Mouse (Mus musculus) G1E (cell line): ENCODE results near the gene Gnaq. TPM values are rescaled to one million over a fixed set of nuclear protein-coding genes. Genes with fewer than 3 reads are reported as not detected.

Experiments
- ATAC-seq: 2 replicates; pipeline ENCODE4 v1.8.0; 2016; ENCODE audit warnings: mild to moderate bottlenecking; ENCODE audit not compliant: insufficient number of reproducible peaks, poor library complexity, low FRiP score, severe bottlenecking; ENCODE audit errors: extremely low read depth
- DNase-seq: peaks from one replicate; pipeline ENCODE4 v3.0.0; 2012; ENCODE audit warnings: low spot score
- H3K27me3 ChIP-seq: 2 replicates; pipeline ENCODE4 v1.6.1; 2012; ENCODE audit warnings: mild to moderate bottlenecking, low read length, inconsistent platforms; ENCODE audit not compliant: insufficient read depth
- H3K36me3 ChIP-seq: replicated peaks from 2 replicates; pipeline ENCODE3; 2012; ENCODE audit warnings: mild to moderate bottlenecking, inconsistent platforms
- H3K4me1 ChIP-seq: 2 replicates; pipeline ENCODE4 v1.6.1; 2012; ENCODE audit warnings: low read depth, low read length, inconsistent platforms, mixed read lengths; ENCODE audit not compliant: insufficient read depth
- H3K4me3 ChIP-seq: 2 replicates; pipeline ENCODE4 v1.5.1; 2012; ENCODE audit warnings: low read depth, mild to moderate bottlenecking, inconsistent platforms, low read length, moderate library complexity, mixed read lengths
- H3K9me3 ChIP-seq: replicated peaks from 2 replicates; pipeline ENCODE4 v1.6.1; 2012; ENCODE audit warnings: inconsistent platforms
- CTCF ChIP-seq: IDR thresholded peaks from 2 replicates; pipeline ENCODE4 v1.5.1; 2012; ENCODE audit warnings: low read depth, low read length, inconsistent platforms, mixed read lengths
- GATA1 ChIP-seq: IDR thresholded peaks from 2 replicates; pipeline ENCODE4 v1.6.1; 2012; ENCODE audit warnings: borderline replicate concordance, low read length, inconsistent platforms, mixed read lengths
- GATA2 ChIP-seq: IDR thresholded peaks from 2 replicates; pipeline ENCODE4 v1.6.1; 2012; ENCODE audit warnings: low read depth, low read length, inconsistent platforms, borderline replicate concordance
- POLR2AphosphoS5 ChIP-seq: IDR thresholded peaks from 2 replicates; pipeline ENCODE4 v1.6.1; 2012; ENCODE audit warnings: low read depth, low read length, inconsistent platforms; ENCODE audit not compliant: insufficient replicate concordance
- TAL1 ChIP-seq: conservative IDR thresholded peaks from 2 replicates; pipeline ENCODE4 v1.6.1; 2012; ENCODE audit warnings: low read depth, low read length, inconsistent platforms, mixed read lengths
- polyA plus RNA-seq: library from polyadenylated mRNA; stranded (reverse); fragments of >175 nt; gene quantifications from 2 replicates; pipeline ENCODE4 v1.2.3, GENCODE M21; 2012
- total RNA-seq, 2 experiments: library from RNA; stranded (forward) in 1 of 2; stranded (reverse) in 1 of 2; fragments of 200-1000 nt in 1 of 2; fragments of >200 nt in 1 of 2; fragmentation: Nextera tagmentation in 1 of 2; gene quantifications; 2 replicates each; pipeline ENCODE4 v1.2.3; 2014 to 2017

The Gnaq gene
- total and polyA plus RNA-seq, 3 experiments, result 0.93 TPM; not detected in 2

DNA sequence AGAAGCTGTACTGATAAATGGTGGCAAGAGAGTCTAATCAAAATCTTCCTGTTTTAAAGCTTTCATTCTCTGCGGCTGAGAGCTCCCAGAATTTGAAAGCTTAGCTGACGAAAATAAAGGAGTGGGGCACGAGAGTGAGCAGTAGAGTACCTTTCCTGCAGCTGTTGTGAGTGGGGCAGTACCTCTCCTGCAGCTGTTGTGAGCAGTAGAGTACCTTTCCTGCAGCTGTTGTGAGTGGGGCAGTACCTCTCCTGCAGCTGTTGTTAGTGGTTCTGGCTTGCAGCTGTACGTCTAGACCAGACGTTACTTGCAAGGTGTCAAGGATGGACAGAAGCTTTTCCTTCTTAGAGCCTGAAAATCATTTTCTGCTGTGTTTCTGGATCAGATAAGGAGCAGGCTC is 119.2 kb downstream of the Gnaq start:
- no peak for TF ChIP-seq GATA1
- TF ChIP-seq TAL1, result no peak
- TF ChIP-seq POLR2AphosphoS5, result no peak
- H3K4me1 ChIP-seq, result no peaks in the 10 kb centered on the region
- H3K27me3 ChIP-seq, result peaks cover 8% of the 10 kb centered on the region; the same call in 1 of the 2 replicates
- no peaks in the 10 kb centered on the region for H3K36me3 ChIP-seq
- ATAC-seq (no peak), DNase-seq (no peak)
- H3K9me3 ChIP-seq, result no peaks in the 10 kb centered on the region
- no peak overlapping the region for H3K4me3 ChIP-seq

DNA sequence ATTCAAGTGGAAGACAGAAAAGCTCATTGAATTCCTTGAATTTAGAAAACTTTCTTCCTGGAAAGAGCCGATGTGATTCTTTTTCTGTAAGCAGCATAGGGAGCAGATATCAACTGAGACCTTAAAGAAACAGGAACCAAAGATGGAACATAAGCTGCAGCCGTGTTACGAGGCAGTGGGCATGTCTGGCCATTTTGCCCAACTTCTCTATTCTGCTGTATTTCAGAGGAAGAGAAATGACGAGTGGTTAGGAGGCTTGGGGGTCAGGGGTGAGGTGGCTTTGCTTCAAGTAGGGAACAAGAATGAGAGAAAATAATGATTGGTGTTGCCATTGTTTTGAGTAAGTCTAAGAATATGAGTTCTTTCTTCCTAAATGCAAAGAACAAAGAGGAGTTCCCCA is 120.1 kb downstream of the Gnaq start:
- Histone ChIP-seq H3K4me1 (no peaks in the 10 kb centered on the region), H3K36me3 (no peaks in the 10 kb centered on the region), H3K4me3 (no peak overlapping the region), H3K9me3 (no peaks in the 10 kb centered on the region), H3K27me3 (peaks cover 8% of the 10 kb centered on the region; the same call in 1 of the 2 replicates)
- ATAC-seq (no peak), DNase-seq (no peak)
- no peak for TF ChIP-seq POLR2AphosphoS5
- no peak for TF ChIP-seq CTCF
- no peak for TF ChIP-seq TAL1
- no peak for TF ChIP-seq GATA1
- TF ChIP-seq GATA2, result no peak

DNA sequence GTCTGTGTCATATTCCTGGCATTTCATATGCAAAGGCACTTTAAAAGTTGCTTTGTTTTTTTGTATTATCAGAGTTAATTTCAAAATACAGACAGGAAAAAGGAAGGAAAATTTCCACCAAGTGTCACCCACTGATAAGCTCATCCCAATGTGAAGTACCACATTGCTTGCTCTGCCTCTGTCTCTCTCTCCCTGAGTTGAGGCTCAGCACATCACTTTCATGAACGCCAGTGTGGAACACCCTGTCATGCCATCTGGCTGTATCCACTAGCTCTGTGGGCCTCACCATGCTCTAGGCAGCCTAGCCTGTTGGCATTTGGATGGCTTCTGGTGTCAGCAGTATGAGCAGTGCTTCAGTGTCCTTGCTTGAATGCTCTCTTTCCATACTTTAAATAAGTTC is 122.2 kb downstream of the Gnaq start:
- no peak for ATAC-seq
- TF ChIP-seq TAL1 (no peak), CTCF (no peak), GATA1 (no peak), GATA2 (no peak), POLR2AphosphoS5 (no peak)
- DNase-seq, result no peak
- H3K4me3 ChIP-seq, result no peak overlapping the region
- H3K4me1 ChIP-seq, result no peaks in the 10 kb centered on the region
- H3K9me3 ChIP-seq, result no peaks in the 10 kb centered on the region
- H3K36me3 ChIP-seq, result no peaks in the 10 kb centered on the region
- peaks cover 8% of the 10 kb centered on the region; the same call in 1 of the 2 replicates for H3K27me3 ChIP-seq

DNA sequence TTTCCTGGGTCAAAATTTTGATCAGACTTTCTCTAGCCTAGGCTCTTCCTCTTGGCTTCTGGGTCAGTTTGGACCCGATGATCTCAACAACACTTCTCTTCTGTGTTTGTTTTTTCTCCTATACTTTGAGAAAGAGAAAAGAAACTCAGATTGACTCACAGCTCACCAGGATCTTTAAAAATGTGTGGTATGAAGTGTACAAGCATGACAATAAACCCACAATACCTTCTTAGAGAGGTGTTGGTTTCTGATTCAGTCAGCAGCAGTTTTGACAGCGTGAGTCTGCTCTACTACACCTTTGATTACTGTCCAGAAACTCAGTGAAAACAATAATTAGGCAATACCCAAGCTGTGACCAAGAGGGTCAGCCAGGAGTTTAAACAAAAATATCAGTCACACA is 122.7 kb downstream of the Gnaq start:
- peaks cover 8% of the 10 kb centered on the region; the same call in 1 of the 2 replicates for H3K27me3 ChIP-seq
- H3K4me1 ChIP-seq, result no peaks in the 10 kb centered on the region
- no peak overlapping the region for H3K4me3 ChIP-seq
- TF ChIP-seq CTCF (no peak), POLR2AphosphoS5 (no peak), TAL1 (no peak), GATA2 (no peak), GATA1 (no peak)
- DNase-seq, result no peak
- H3K36me3 ChIP-seq, result no peaks in the 10 kb centered on the region
- ATAC-seq, result no peak
- H3K9me3 ChIP-seq, result no peaks in the 10 kb centered on the region

DNA sequence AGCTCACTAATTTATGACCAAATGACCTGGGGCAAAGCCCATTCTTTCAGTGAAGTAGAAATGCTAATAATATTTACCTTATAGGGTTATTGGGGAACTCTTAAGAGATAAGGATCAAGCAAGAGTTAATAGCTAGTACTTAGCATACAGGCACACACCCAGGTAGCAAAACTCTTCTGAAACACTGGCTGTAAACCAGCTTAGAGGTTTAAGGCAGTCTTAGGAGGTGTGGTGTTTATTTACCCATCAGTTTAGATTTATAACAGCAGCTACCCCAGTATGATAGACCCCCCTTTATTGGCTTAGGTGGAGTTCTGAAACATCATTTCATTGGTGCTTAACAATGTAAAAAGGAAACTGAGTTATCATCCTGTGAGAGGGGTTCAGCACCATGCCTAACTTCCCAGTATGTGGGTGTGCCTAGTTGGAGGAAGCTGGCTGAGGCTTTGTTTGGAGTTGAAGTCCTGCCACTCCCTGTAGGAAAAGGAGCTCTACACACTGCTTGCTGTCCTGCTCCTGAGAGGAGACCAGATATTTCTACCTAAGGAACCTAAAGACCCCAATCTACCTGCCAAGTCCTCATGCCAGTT is 126.2 kb downstream of the Gnaq start:
- Histone ChIP-seq H3K36me3 (no peaks in the 10 kb centered on the region), H3K4me1 (no peaks in the 10 kb centered on the region), H3K27me3 (peaks cover 10% of the 10 kb centered on the region), H3K9me3 (no peaks in the 10 kb centered on the region), H3K4me3 (no peak overlapping the region)
- TF ChIP-seq POLR2AphosphoS5 (no peak), TAL1 (no peak), GATA1 (no peak), GATA2 (no peak), CTCF (no peak)
- DNase-seq, result no peak
- ATAC-seq, result no peak

DNA sequence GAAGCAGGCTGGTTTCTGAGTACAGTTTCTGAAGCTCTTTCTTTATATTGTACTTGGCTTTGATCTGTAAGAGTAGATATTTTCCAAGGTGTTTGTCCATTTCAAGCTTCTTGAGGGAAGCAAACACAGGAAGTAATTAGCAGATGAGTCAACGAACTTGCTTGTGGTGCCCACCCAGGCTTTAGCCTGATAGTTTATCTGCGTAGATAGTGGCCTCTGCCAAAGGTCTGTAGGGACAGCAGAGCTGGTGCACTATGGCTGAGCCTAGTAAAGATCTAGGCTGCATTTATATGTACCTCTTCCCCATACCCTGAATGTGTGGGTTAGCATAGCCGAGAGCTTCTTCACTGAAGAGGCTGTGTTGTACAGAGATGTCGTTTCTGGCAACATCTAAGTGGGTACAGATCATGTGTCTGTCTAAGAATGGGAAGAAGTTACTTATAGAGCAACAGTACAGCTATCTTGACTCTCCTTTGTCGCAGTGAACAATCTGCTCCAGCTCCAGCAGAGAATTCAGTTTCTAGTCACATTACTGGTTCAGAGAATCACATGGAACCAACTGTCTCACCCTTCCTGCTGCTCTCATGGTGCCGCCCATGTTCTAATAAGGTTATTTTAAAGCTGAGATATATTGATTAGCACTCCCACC is 127.3 kb downstream of the Gnaq start:
- Histone ChIP-seq H3K9me3 (no peaks in the 10 kb centered on the region), H3K4me3 (no peak overlapping the region), H3K27me3 (peaks cover 9% of the 10 kb centered on the region), H3K4me1 (no peaks in the 10 kb centered on the region), H3K36me3 (no peaks in the 10 kb centered on the region)
- DNase-seq (no peak), ATAC-seq (no peak)
- TF ChIP-seq TAL1, result no peak
- no peak for TF ChIP-seq GATA1
- no peak for TF ChIP-seq CTCF
- TF ChIP-seq POLR2AphosphoS5, result no peak
